Mouse (Mus musculus): ENCODE measurements around the gene Gm20388. TPM values are rescaled to one million over a fixed set of nuclear protein-coding genes. Genes with fewer than 3 reads are reported as not detected.

Gene Gm20388
- polyA plus RNA-seq, 1 experiment from 2014 or later, result not detected

DNA sequence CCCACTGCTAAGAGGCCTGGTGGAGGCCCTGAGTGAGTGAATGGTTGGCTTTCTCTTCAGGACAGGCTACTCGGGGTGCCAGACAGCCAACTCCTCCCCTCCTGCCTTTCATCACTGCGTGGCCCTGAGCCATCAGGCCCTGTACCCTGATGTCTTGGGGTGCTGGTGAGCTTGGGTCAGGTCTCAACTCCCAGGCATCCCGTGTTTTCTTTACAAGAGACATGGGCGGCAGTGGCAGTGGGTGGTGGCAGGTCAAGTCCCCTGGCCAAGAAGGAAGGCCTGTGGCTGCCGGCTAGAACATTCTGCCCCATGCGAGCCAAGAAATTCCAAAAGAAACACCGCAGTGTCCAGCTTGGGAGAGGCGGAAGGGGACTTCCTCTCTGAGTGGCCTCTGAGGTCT is 275.8 kb downstream of the Gm20388 start:
- no peaks in the 10 kb centered on the region for H3K36me3 ChIP-seq
- H3K27ac ChIP-seq, result no peak overlapping the region; the same call in 1 of the 2 replicates
- peaks cover 53% of the 10 kb centered on the region for H3K4me1 ChIP-seq (replicated peaks)
- H3K9ac ChIP-seq, result no peak overlapping the region
- H3K4me2 ChIP-seq, result no peak overlapping the region
- no peaks in the 10 kb centered on the region for H3K27me3 ChIP-seq
- ATAC-seq (replicated peaks; ENCODE audit: insufficient number of reproducible peaks, insufficient read depth, low FRiP score, low read depth), result no peak
- no peaks in the 10 kb centered on the region for H3K9me3 ChIP-seq (replicated peaks)
- H3K4me3 ChIP-seq, result no peak overlapping the region
- WGBS, result 54% methylated on average over 8 of the region's 8 CpGs

DNA sequence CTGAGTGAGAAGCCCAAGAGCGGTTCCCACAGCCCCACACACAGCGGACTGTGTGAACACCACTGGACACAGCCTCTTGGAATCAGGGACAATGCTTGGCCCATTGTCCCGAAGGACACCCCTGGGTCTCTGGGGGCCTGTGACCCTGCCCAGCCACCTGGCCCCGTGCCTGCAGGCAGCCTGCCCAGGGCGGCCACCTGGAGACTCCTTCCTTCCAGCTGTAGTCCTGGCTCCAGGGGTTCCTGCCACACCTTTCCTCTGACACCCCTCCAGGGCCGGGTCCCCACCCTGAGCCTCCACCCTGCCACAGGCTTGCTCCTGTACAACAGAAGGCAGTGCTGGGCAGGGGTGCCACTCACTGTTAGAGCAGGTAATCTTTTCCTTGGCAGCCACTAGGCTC is 277.9 kb downstream of the Gm20388 start:
- Histone ChIP-seq H3K27ac (no peak overlapping the region), H3K27me3 (no peaks in the 10 kb centered on the region), H3K4me2 (no peak overlapping the region), H3K4me3 (no peak overlapping the region), H3K36me3 (no peaks in the 10 kb centered on the region), H3K9ac (no peak overlapping the region), H3K9me3 (replicated peaks) (no peaks in the 10 kb centered on the region), H3K4me1 (replicated peaks) (peaks cover 58% of the 10 kb centered on the region)
- WGBS, result 79% methylated on average over 6 of the region's 6 CpGs
- no peak for ATAC-seq (replicated peaks; ENCODE audit: insufficient number of reproducible peaks, insufficient read depth, low FRiP score, low read depth)

DNA sequence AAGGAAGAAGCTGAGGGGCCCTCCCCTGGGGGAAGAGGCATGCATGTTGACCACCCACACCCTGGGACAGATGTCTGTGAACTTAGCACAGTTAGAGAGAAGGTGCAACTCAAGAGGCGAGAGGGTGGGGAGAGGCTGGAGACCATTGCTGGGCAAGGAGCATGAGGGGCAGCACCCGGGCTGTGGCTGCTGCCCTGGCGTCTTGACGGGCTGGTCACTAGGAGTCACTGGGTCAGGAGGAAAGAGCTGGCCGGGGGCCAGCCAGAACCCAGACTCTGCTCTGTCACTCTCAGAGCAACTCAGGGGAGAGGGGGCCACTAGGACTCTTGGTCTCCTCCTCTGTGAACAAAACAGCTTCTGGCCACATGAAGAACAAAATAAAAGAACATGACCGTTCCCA is 278.8 kb downstream of the Gm20388 start:
- WGBS, result 70% methylated on average over 6 of the region's 6 CpGs
- H3K4me1 ChIP-seq (replicated peaks), result peaks cover 53% of the 10 kb centered on the region
- no peak overlapping the region for H3K9ac ChIP-seq
- no peak overlapping the region for H3K4me2 ChIP-seq
- H3K4me3 ChIP-seq, result no peak overlapping the region
- H3K27ac ChIP-seq, result no peak overlapping the region
- no peaks in the 10 kb centered on the region for H3K36me3 ChIP-seq
- no peaks in the 10 kb centered on the region for H3K9me3 ChIP-seq (replicated peaks)
- H3K27me3 ChIP-seq, result no peaks in the 10 kb centered on the region
- no peak for ATAC-seq (replicated peaks; ENCODE audit: insufficient number of reproducible peaks, insufficient read depth, low FRiP score, low read depth)

DNA sequence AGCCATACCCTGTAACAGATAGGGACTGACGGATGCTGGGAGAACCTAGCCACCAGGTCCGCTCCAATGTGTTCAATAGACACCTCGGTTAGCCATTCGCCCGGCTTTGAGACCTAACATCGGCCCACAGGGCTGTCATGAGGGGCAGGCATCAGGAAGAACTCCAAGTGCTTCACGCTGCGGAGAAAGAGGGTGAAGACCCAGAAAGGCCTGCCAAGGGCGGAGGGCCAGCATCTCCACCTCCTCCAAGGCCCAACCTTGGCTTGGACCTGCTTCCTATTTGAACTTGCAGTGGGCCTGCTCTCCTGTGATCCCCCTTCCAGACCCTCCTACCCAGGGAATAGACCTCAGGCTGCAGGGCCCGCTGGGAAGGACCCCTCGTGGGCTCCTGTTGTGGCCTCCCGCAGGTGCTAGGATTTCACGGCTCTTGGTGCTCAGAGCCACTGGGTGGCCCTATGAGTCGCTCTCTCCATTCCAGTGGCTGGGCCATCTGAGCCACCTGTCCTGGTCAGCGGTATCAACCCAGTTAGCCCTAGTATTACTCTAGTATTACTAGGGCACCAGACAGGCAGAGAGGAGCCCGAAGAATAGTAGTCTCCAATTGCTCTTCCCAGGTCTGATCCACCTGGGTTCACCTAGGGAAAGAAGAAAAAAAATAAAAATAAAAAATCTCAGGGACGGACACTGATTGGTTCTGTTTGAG is 279.6 kb downstream of the Gm20388 start:
- Histone ChIP-seq H3K4me2 (no peak overlapping the region), H3K9me3 (replicated peaks) (no peaks in the 10 kb centered on the region), H3K27me3 (no peaks in the 10 kb centered on the region), H3K27ac (peak overlapping the region; percentile 93), H3K4me1 (replicated peaks) (peaks cover 45% of the 10 kb centered on the region), H3K4me3 (no peak overlapping the region), H3K9ac (no peak overlapping the region), H3K36me3 (no peaks in the 10 kb centered on the region)
- ATAC-seq (replicated peaks; ENCODE audit: insufficient number of reproducible peaks, insufficient read depth, low FRiP score, low read depth), result no peak
- WGBS, result 78% methylated on average over 17 of the region's 17 CpGs

DNA sequence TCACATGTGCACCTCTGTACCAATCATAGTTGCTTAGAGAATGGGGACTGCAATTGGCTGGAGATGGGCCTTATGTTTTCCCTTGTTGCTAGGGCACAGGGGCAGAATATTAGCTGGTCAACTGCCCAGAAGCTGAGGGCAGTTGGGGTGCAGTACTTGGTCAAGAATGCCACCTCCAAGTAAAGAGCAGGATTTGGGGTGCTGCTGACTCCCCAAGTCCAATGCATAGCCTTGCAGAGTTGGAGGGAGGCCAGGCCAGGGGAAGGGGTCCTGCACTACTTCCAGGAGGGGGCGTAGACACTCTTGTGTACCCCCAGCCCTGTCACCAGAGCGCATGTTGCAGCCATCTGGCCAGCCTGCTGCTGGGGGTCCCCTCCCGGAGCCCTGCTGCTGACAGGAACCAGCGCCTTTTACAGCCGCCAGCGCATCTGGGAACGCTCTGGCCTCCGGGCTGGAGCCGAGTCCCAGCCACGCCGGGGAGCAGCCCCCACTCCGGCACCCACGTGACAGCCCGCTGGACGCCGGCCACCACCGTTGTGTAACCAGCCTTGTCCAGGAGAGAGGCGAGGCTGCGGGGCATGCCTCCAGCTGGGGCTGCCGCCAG is 280.3 kb downstream of the Gm20388 start:
- WGBS, result 17% methylated on average over 19 of the region's 20 CpGs
- peak; percentile 91 for ATAC-seq (replicated peaks; ENCODE audit: insufficient number of reproducible peaks, insufficient read depth, low FRiP score, low read depth)
- Histone ChIP-seq H3K4me1 (replicated peaks) (peaks cover 39% of the 10 kb centered on the region), H3K4me2 (peak overlapping the region; percentile 68), H3K9me3 (replicated peaks) (no peaks in the 10 kb centered on the region), H3K4me3 (peak overlapping the region; percentile 33), H3K9ac (peak overlapping the region; percentile 37; the same call in 1 of the 2 replicates), H3K27me3 (no peaks in the 10 kb centered on the region), H3K27ac (peak overlapping the region; percentile 93), H3K36me3 (no peaks in the 10 kb centered on the region)

DNA sequence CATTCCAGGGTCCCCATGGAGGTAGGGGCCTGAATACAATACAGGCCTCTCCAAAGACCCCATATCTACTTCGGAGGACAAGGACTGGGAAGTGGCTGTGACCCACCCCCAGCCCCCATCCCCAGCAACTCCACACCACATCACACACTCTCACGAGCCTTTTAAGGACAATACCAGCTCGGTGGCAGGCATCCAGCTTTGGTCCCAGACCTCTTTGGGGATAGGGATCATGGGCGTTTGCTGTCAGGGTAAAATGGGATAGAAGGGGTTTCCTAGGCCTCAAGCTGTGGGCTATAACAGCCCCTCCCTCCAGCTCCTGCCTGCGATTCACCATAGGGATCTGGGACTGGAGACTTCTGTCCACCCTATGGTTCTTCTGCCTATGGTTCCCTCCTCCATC is 281.0 kb downstream of the Gm20388 start:
- Histone ChIP-seq H3K4me3 (no peak overlapping the region), H3K27me3 (no peaks in the 10 kb centered on the region), H3K4me1 (replicated peaks) (peaks cover 32% of the 10 kb centered on the region), H3K4me2 (peak overlapping the region; percentile 68), H3K9ac (no peak overlapping the region), H3K36me3 (no peaks in the 10 kb centered on the region), H3K9me3 (replicated peaks) (no peaks in the 10 kb centered on the region), H3K27ac (peak overlapping the region; percentile 93)
- WGBS, result 51% methylated on average over 5 of the region's 5 CpGs
- no peak for ATAC-seq (replicated peaks; ENCODE audit: insufficient number of reproducible peaks, insufficient read depth, low FRiP score, low read depth)

DNA sequence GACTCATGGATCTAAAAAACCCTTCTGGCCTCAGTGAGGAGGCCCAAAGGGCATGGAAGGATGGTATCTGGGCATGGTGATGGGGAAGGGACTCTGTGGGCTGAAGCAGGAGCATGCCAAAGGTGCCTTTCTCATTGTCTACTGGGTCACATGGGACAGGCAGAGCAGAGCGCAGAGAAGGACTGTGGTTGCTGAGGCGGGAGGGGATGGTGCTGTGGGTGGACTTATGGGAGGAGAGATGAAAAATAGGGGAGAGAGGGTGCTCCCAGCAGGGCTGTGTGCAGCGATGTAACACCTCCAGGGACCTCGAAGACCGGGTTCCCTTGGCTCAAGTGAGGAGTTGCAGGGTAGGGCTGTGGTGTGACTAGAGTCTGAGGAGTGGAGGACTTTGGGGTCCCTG is 281.5 kb downstream of the Gm20388 start:
- no peak overlapping the region for H3K4me2 ChIP-seq
- H3K27ac ChIP-seq, result peak overlapping the region; percentile 93
- no peaks in the 10 kb centered on the region for H3K27me3 ChIP-seq
- H3K4me3 ChIP-seq, result no peak overlapping the region
- WGBS, result 98% methylated on average over 5 of the region's 5 CpGs
- peaks cover 28% of the 10 kb centered on the region for H3K4me1 ChIP-seq (replicated peaks)
- ATAC-seq (replicated peaks; ENCODE audit: insufficient number of reproducible peaks, insufficient read depth, low FRiP score, low read depth), result no peak
- no peak overlapping the region for H3K9ac ChIP-seq
- no peaks in the 10 kb centered on the region for H3K36me3 ChIP-seq
- H3K9me3 ChIP-seq (replicated peaks), result no peaks in the 10 kb centered on the region

DNA sequence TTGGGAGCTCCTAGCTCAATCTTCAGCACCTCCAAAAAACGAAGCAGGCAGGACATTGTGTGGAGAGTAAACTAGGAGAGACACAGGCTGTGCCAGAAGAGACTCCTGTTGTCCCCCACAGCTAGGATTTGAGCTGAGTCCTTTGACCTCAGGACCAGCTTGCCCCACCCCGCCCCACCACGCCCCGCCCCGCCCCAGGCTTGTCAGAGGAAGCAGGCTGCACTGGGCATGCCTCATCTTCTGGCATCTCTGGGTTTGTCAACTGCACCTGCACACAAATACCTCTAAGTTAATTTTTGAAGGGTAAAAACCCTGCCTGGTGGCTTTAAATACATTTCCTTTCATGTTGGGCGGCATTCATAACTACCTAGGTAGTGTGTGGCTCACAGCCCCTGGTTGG is 290.7 kb downstream of the Gm20388 start:
- WGBS, result 84% methylated on average over 6 of the region's 6 CpGs
- H3K4me2 ChIP-seq, result no peak overlapping the region
- H3K9ac ChIP-seq, result no peak overlapping the region
- no peaks in the 10 kb centered on the region for H3K9me3 ChIP-seq (replicated peaks)
- no peak for ATAC-seq (replicated peaks; ENCODE audit: insufficient number of reproducible peaks, insufficient read depth, low FRiP score, low read depth)
- H3K36me3 ChIP-seq, result no peaks in the 10 kb centered on the region
- H3K4me3 ChIP-seq, result no peak overlapping the region
- no peak overlapping the region for H3K27ac ChIP-seq
- H3K27me3 ChIP-seq, result no peaks in the 10 kb centered on the region
- H3K4me1 ChIP-seq (replicated peaks), result peaks cover 23% of the 10 kb centered on the region

DNA sequence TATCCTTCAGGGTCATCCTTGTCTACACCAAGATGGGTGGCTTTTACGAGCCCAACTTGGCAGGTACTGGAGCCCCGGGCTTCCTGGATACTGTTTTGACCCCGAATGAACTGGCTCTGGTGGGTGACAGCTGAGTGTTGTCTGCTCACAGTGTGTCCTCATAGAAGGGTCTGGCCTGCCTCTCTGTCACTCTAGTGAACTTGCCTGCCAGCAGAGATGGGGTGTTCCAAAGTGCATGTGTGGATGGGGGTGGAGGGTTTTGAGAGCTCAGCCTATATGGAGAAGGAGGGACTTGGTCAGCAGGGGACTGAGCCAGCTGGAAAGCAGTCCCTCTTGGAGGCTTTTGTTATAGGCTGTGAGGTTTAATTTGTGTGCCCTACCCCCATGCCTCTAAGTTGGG is 291.9 kb downstream of the Gm20388 start:
- Histone ChIP-seq H3K4me2 (no peak overlapping the region), H3K9ac (no peak overlapping the region), H3K4me1 (replicated peaks) (peaks cover 23% of the 10 kb centered on the region), H3K27me3 (no peaks in the 10 kb centered on the region), H3K36me3 (no peaks in the 10 kb centered on the region), H3K9me3 (replicated peaks) (no peaks in the 10 kb centered on the region), H3K4me3 (no peak overlapping the region), H3K27ac (no peak overlapping the region)
- ATAC-seq (replicated peaks; ENCODE audit: insufficient number of reproducible peaks, insufficient read depth, low FRiP score, low read depth), result peak; percentile 41; the same call in 1 of the 2 replicates
- WGBS, result 25% methylated on average over 3 of the region's 3 CpGs

DNA sequence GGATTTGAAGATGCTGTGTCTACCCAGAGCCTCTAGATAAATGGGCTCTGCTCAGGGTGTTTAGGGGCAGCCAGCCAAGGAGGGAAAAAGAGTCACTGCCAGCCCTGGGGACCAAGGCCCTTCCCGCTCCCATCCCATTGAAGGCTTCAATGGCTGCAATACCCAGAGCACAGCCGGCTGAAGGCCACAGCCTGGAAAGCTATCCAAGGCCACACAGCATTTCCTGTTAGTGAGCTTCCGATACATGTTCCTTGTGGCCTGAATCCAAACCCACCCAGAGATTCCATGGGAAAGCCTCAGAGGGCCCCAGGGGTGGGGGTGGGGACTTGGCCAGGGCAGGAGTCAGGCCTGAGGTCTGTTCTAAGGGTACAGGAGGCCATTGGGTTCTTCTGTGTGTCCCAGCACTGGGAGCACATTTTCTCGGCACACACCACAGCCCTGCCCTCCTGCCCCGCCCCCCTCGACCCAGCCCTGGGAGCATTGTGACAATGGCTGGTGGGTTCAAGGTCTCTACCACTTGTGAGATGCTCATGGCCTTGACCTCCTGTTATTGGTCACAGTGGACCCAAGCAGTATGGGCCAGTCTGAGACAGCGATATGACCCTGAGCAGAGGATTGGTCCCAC is 294.2 kb downstream of the Gm20388 start:
- Histone ChIP-seq H3K9me3 (replicated peaks) (no peaks in the 10 kb centered on the region), H3K27ac (no peak overlapping the region), H3K36me3 (no peaks in the 10 kb centered on the region), H3K4me1 (replicated peaks) (peaks cover 23% of the 10 kb centered on the region), H3K4me3 (no peak overlapping the region), H3K4me2 (no peak overlapping the region), H3K27me3 (no peaks in the 10 kb centered on the region), H3K9ac (no peak overlapping the region)
- ATAC-seq (replicated peaks; ENCODE audit: insufficient number of reproducible peaks, insufficient read depth, low FRiP score, low read depth), result peak; percentile 29; the same call in 1 of the 2 replicates
- WGBS, result 63% methylated on average over 7 of the region's 7 CpGs

DNA sequence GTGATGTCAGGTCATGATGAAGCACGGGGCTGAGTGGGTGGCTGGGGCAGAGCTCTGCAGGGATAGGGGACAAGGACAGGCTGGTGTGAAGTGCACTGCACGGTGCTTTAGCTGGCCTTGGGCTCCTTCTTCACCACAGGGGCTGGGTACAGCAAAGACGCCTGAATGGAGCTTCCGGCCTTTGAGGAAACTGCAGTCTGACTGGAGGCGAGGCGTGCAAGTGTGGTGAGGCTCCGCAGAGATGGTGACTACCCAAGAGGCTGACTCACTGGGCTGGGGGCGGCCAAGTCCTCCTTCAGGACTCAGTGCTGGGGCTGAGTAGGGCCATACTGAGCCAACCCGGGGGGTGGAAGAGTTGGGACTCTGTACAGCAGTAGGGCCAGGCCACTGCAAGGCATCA is 295.3 kb downstream of the Gm20388 start:
- Histone ChIP-seq H3K4me3 (no peak overlapping the region), H3K4me1 (replicated peaks) (peaks cover 32% of the 10 kb centered on the region), H3K4me2 (no peak overlapping the region), H3K9me3 (replicated peaks) (no peaks in the 10 kb centered on the region), H3K36me3 (no peaks in the 10 kb centered on the region), H3K27me3 (no peaks in the 10 kb centered on the region), H3K27ac (no peak overlapping the region), H3K9ac (no peak overlapping the region)
- ATAC-seq (replicated peaks; ENCODE audit: insufficient number of reproducible peaks, insufficient read depth, low FRiP score, low read depth), result no peak
- WGBS, result 76% methylated on average over 9 of the region's 9 CpGs
